Mouse (Mus musculus): Measurements from ENCODE around the gene Slc39a10. TPM values are rescaled to one million over a fixed set of nuclear protein-coding genes. Genes with fewer than 3 reads are reported as not detected.
"Not testable (repeated sequence)": the region's sequence is repeated elsewhere in the genome, so short reads cannot be mapped to it uniquely, and the experiment has no call there.

Slc39a10 gene
- total RNA-seq, 2 experiments from 2014 or later, result 3.7 to 4.0 TPM

DNA sequence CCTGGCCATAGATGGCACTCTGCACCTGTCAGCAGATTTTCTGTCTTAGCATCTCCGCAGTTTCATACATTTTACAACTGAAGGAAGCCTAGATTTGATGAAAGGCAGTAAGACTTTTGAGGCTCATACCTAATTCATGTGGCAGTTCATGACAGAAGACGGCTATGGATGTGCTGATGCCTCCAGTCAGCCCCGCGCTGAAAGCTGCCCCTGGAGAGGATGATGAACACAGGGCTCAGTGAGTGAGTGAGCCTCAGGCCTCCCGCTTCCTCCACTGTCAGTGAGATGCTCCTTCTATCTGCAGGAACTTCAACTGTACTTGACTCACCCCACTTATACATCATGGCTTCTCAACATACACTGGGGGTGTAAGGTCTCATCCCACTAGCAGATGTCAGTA is 74.7 kb downstream of the Slc39a10 start:
- DNase-seq, result no peak
- intact Hi-C loops (cut with DNase I), result no loop called here

DNA sequence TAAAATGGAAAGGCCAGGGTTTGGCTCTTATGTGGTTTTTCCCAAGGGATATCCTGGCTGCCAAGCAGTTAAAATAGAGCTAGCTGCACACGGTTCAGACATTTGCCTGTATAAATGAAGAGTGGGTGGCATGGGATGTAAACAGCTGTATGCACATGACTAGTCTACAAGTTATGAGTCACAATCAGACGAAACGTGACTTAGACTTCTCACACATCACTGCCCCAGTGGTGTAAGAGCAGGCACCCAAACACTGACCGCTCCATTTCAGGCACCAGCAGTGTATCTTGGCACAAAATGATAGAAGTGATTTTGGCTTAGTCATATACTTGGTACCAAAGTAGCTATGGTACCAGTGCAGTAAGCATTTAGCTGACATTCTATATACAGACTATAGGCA is 84.0 kb downstream of the Slc39a10 start:
- intact Hi-C loops (cut with DNase I); DNase-seq: not testable (repeated sequence)

- intact Hi-C loops (cut with DNase I), result no loop called here
- no peak for DNase-seq
Measured at GRCm38 (mm10) chr1:46805074-46805473, 87.6 kb downstream of the Slc39a10 start.

DNA sequence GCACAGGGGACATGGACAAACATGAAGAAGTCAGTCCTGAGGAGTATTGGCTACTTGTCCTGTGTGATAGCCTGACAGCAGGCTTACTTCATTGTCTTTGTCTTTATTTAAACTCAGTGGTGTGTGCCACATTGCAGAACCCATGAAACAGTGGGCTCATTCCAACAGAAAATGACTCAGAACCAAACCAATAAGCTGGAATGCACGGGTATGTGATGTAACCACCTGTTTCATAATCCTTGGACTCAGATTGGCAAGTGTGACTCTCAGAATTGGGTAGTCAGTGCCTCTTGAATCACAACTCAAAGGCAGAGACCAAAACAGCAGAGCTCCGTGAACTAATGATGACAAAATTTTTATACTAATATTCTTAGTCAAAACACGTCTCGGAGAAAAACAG is 110.4 kb downstream of the Slc39a10 start:
- intact Hi-C loops (cut with DNase I); DNase-seq: not testable (repeated sequence)

GRCm38 (mm10) chr1:46770077-46770695 is 122.5 kb downstream of the Slc39a10 start:
- DNase-seq; intact Hi-C loops (cut with DNase I): not testable (repeated sequence)

DNA sequence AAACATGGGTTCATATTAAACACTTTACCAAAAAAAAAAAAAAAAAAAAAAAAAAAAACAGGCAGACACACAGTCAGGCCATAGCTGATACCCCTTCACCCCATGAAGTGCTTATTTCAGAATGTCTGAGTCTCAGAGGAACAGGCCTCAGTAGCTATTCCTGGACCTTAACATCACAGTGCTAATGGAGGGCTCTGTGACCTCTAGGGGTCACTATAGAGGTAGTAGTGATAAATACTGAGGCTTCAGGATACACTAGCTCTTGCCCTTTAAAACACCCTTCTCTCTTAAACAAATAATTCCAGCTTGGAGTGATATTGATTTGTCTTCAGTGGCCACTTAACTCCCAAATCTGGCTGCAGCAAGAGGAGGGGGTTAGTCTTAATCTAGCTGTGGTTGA is 123.3 kb downstream of the Slc39a10 start:
- intact Hi-C loops (cut with DNase I); DNase-seq: not testable (repeated sequence)

DNA sequence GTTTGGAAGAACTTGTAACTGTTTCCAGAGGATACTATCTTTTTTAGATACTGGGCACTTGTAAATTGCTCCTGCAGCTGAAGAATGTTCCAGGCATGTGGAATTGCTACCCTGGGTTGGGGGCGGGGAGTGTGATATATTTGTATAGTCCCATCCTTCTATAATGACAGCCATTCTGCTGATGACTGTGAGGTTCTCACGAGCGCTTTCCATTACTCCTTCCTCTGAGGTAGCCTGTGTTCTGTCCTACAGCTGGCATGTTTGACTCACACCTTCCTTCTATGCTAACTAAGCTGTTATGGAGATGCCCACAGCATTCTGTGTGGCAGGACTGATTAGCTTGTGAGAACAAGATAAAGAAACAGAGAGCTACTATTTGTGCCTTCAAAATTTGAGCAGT is 128.1 kb downstream of the Slc39a10 start:
- intact Hi-C loops (cut with DNase I); DNase-seq: not testable (repeated sequence)

Data from gastrocnemius, postnatal 36 days (tissue).